Mouse (Mus musculus) G1E (cell line): ENCODE results near the gene Gas1.

Source experiments
- CTCF ChIP-seq: IDR thresholded peaks from 2 replicates; pipeline ENCODE4 v1.5.1; 2012; ENCODE audit warnings: low read depth, low read length, inconsistent platforms, mixed read lengths
- GATA1 ChIP-seq: IDR thresholded peaks from 2 replicates; pipeline ENCODE4 v1.6.1; 2012; ENCODE audit warnings: borderline replicate concordance, low read length, inconsistent platforms, mixed read lengths
- GATA2 ChIP-seq: IDR thresholded peaks from 2 replicates; pipeline ENCODE4 v1.6.1; 2012; ENCODE audit warnings: low read depth, low read length, inconsistent platforms, borderline replicate concordance
- POLR2AphosphoS5 ChIP-seq: IDR thresholded peaks from 2 replicates; pipeline ENCODE4 v1.6.1; 2012; ENCODE audit warnings: low read depth, low read length, inconsistent platforms; ENCODE audit not compliant: insufficient replicate concordance
- TAL1 ChIP-seq: conservative IDR thresholded peaks from 2 replicates; pipeline ENCODE4 v1.6.1; 2012; ENCODE audit warnings: low read depth, low read length, inconsistent platforms, mixed read lengths

DNA sequence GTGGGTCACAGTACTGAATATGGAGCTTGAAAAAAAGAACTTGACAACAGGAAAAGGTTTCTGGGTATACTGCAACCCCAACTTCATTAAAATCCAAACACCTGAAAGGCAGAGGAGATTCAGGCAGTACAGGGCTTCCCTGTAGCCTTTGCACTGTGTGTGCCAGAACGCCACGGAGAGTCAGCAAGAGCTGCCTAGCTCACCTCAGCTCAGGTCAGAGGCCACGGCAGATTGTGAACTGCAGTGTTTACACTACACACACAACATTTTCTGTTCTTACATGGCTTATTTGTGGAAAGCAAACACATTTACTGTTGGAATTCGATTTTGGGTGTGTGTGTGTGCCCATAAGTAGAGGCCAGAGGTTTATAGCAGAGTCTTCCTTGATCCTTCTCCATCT is 5.2 kb upstream of the Gas1 start:
- TF ChIP-seq CTCF: no peak
- no peak for TF ChIP-seq GATA1
- no peak for TF ChIP-seq POLR2AphosphoS5
- no peak for TF ChIP-seq TAL1
- TF ChIP-seq GATA2: no peak
